Mouse (Mus musculus) inflammation-experienced regulatory T-cells, adult 16 weeks (primary cell): ENCODE measurements around the gene Ubxn2a. TPM values are rescaled to one million over a fixed set of nuclear protein-coding genes. Genes with fewer than 3 reads are reported as not detected.

Experiments
- polyA plus RNA-seq: library from polyadenylated mRNA; unstranded; fragments of 100-300 nt; shearing (Covaris generic); gene quantifications from one replicate; pipeline ENCODE4 v1.2.1, GENCODE M21; 2017

Gene Ubxn2a
- 17.1 TPM for polyA plus RNA-seq

DNA sequence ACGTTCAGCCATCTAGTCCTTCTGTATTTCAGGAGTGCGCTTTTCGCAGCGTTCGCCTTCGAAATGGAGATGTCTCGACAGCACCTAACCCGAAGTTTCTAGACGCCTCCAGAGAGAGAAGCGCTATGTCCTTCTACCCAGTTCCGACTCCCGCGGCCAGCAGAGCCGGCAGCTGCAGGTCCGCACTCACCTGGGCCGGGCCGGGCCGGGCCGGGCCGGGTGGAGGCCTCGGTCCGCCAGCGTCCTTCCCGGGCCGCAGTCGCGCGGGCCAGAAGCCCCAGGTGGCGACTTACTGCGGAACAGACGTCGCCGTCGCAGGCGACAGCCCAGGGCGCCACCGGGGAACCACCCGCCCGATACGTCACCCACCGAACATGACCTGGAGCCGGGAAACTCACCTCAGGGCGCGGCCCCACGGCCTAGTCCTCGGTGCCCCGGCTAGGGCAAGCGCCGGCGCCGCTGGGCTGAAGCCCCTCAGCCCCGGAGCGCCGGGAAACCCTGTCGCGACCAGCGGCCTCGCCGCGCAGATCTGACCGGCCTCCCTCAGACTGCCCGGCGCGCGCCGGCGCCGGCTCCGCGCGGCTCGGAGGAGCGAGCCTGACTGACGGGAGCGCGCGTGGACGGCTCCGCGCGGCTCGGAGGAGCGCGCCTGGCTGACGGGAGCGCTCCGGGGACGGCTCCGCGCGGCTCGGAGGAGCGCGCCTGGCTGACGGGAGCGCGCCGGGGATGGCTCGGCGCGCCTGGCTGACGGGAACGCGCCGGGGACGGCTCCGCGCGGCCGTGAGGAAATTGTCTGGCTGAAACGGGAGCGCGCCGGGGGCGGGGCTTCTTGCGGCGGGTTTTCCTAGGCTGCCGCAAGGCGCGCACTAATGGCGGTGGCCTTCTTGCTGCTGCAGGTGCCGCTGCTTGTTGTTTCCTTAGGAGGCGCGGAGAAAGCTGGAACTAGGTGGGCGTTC, at the start of gene Ubxn2a:
Ubxn2a (minus strand) TSS at position 755 of the 956 bp plus-strand sequence.

DNA sequence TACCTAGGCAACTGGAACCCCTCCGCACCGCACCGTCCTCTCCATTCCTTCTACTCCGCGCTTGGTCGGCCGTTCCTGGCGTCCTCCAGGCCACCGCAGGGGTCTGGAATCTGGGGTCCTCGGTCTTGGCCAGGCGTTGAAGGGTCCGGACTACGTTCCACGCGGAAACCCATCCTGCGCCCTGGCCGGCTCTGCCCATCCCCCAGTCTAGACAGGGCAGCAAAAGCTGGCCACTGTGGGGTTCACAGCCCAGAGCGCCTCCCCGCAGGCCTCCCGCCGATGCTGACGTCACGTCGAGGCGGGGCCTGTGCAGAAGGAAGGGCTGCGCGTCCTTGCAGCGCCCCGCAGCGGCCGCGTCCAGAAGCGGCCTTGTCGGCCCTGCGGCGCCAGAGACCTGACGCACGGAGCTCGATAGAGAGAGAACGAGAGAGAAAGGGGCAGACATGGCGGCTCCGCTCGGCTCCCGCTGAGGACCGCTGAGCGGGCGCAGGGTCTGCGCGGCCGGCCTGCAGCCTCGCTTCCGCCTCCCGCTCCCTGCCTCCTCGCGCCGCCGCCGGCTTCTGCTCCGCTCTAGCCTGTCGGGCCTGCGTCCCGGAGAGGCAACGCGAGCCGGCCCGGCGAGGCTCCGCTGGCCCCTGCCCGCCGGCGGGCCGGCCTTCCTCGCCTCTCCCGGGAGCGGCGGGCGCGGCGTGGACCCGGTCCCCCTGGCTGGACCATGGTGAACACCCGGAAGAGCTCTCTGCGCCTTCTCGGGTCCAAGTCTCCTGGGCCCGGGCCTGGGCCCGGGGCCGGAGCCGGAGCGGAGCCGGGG, 9.7 kb upstream of the Ubxn2a start, which contains the start of gene Atad2b:
Atad2b (plus strand) TSS at position 360 of the 811 bp plus-strand sequence.

DNA sequence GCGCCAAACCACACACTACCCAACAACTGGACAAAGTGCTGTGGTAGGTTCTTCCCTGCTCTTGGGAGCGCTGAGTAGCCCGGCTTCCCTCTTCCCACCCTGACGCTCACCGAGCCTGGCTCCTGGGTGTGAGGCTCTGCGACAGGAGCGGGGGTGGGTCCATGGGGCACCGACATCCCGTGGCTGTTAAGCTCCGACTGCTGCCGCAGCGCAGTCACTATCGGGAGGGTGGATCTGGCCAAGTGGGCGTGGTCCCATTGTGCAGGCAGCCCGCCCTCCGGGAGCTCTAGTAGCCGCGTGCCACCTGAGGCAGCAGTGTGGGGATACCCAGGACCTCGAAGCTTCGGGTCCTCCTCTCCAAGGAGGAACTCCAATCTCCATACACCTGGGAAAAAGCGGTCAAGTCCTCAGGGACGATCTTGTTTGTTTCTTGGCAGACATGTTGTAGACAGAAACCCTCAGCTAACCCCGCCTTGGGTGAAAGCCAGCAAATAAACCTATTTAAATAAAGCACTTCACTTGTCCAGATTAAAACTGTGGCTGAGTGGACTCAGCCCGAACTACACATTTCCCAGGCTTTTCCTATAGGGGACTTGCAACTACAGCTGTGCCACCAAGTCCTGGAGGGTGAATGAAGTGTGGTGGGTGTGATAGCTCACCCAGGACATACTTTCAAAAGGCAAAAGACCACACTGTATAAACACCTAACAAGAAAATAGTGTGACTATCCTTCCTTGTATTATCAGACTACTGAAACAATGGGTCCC, 33.2 kb downstream of the Ubxn2a start, which contains the start of gene Mfsd2b:
Mfsd2b (minus strand) TSS at position 199 of the 767 bp plus-strand sequence.

GRCm38 (mm10) chr12:4842890-4843597, 64.5 kb downstream of the Ubxn2a start, which contains the start of gene Wdcp:
Gene Wdcp, plus strand, starts transcription at chr12:4843303.

DNA sequence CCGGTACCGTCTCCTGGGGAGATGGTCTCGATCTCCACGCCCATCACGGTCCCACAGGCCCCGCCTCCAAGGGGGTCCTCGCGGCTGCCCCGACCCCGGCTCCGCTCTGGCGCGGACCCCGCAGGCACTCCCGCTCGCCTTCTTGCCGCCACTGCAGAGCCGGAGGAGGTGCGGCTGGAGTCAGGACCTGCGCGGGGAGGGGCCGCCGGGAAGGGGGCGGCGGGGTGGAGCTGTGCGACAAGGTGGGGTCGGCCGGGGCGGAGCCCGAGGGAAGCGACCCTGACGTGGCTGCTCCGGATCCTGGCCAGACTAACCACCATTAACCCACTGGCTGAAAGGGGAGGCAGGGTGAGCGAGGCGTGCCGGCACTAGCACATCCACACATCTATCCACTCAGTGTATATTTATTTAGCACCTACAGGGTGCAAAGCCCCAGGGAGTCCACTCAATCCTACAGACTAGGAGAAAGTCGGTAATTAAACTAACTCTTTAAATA, 66.1 kb downstream of the Ubxn2a start, which contains the start of gene Fkbp1b:
Fkbp1b (minus strand) TSS at position 200 of the 496 bp plus-strand sequence.

Other genes starting within 250 kb of the Ubxn2a start
- gene Fam228a, start 169.3 kb downstream of the Ubxn2a start, polyA plus RNA-seq: not detected
- gene Pfn4, start 138.7 kb downstream of the Ubxn2a start, polyA plus RNA-seq: not detected
- not detected for gene Fam228b, start 138.4 kb downstream of the Ubxn2a start, polyA plus RNA-seq
- gene Sf3b6, start 90.2 kb downstream of the Ubxn2a start, polyA plus RNA-seq: 400 TPM
- not detected for gene Fkbp1b, start 66.1 kb downstream of the Ubxn2a start, polyA plus RNA-seq
- 12.1 TPM for gene Wdcp, start 64.4 kb downstream of the Ubxn2a start, polyA plus RNA-seq
- gene Mfsd2b, start 33.3 kb downstream of the Ubxn2a start, polyA plus RNA-seq: 0.43 TPM
- 9.2 TPM for gene Atad2b, start 9.6 kb upstream of the Ubxn2a start, polyA plus RNA-seq